In the genomic region with DNA sequence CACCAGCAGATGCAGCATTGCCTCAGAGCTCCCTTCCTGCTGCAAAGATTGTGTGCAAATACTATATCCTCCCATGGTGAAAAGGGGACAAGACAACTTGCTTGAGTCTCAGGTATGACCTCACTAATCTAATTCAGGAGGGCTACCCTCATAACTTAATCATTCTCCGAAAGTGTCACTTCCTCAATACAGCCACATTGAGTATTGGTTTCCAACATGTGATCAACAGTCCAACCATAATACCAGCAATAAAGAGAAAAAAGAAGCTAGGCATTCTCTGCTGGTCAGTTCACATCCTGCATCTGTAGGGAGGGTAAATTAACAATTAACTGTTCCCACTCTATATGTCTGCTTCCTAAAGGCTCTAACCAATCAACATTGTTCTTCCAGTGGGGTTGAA, we compare ENCODE assay signal across 23 mouse cellular contexts.
DNase-seq lines count a peak whose midpoint lies in the region; ATAC-seq and TF ChIP-seq lines count a peak whose summit lies in the region.
"Had no signal": no experiment of that assay in that cellular context is flagged by ENCODE, and none has a peak within 500 bp of the region (broad histone marks: within the 10 kb centered on the region; RNA-seq: fewer than 3 reads in every experiment).

No protein-coding gene starts in this region.

- DNase-seq in A20 (ENCODE audit: low read depth, low spot score), result peak; percentile 18
- DNase-seq in CH12.LX (ENCODE audit: extremely low read depth), result peak; percentile 93
- no peak for DNase-seq in cerebellum, adult 9-10 months
- DNase-seq in Muller cell, postnatal 12 days (ENCODE audit: inconsistent ontology term), result no peak
- DNase-seq in cerebellum, postnatal 36 days, result no peak
- DNase-seq: adrenal gland, adult 2 months; adrenal gland, adult 8-10 months; adrenal gland, postnatal 10 days; adrenal gland, postnatal 14 days; adrenal gland, postnatal 25 days; adrenal gland, postnatal 36 days; B cell, adult 2 months; cerebellum, adult 11 months; cerebellum, adult 11-12 months; cerebellum, adult 18-20 months; cerebellum, adult 2 months; cerebellum, adult 8-10 months; cerebellum, adult 9-11 months had no signal

- TF ChIP-seq RAD21 in CH12.LX (IDR thresholded peaks at IDR 0.05; ENCODE audit: low read depth, low read length), result peak; percentile 2

- H3K4me2 ChIP-seq in CH12.LX (ENCODE audit: insufficient read depth, low read depth, poor library complexity, severe bottlenecking), result no peak overlapping the region

- H3K36me3 ChIP-seq in CH12.LX (replicated peaks in 1 of 2; ENCODE audit: control insufficient read depth in 1 of 2, insufficient read depth in 1 of 2, low read length in 1 of 2), result no peaks in the 10 kb centered on the region
- H3K36me3 ChIP-seq: G1E had no signal

- H3K9me3 ChIP-seq in CH12.LX (replicated peaks; ENCODE audit: low read length), result no peaks in the 10 kb centered on the region
- H3K9me3 ChIP-seq: G1E had no signal

- peak; percentile 30; the same call in 1 of the 2 replicates for ATAC-seq in granulocyte monocyte progenitor cell, adult 5-6 weeks (replicated peaks; ENCODE audit: poor library complexity, severe bottlenecking)
- ATAC-seq: activated CD4-positive, CD25-positive, alpha-beta regulatory T cell, adult 4 months; CD4-positive, CD25-positive, alpha-beta regulatory T cell, adult 4 months; Patski had no signal

- no peak for TF ChIP-seq POLR2A in CH12.LX (IDR thresholded peaks at IDR 0.05; ENCODE audit: low read depth, low read length)

- no peak overlapping the region for H3K9ac ChIP-seq in CH12.LX (ENCODE audit: insufficient read depth, low read depth)

- 0 out of 4 replicates have a peak, but pooled peaks of 1 of the 2 experiments have one; percentile 0 for TF ChIP-seq CTCF in CH12.LX (conservative IDR thresholded peaks at IDR 0.05 in 1 of 2, IDR thresholded peaks at IDR 0.05 in 1 of 2; ENCODE audit: low read depth in 2 of 2, low read length in 2 of 2)

- H3K27me3 ChIP-seq in CH12.LX (replicated peaks), result no peaks in the 10 kb centered on the region
- H3K27me3 ChIP-seq: Patski had no signal

- TF ChIP-seq EP300 in CH12.LX (IDR thresholded peaks at IDR 0.05; ENCODE audit: low read length), result peak; percentile 100

- peak overlapping the region; percentile 87 for H3K27ac ChIP-seq in CH12.LX (ENCODE audit: insufficient read depth, low read depth)

- in situ Hi-C loops in CH12.LX (cut with MboI; ENCODE audit: low pct_ligation_motif_present, low pct_unique_long_range_greater_than_20kb, low sequenced_read_pairs), result no loop called here

- H3K4me3 ChIP-seq in CH12.LX (replicated peaks in 1 of 3; ENCODE audit: low read depth in 2 of 3, low read length in 2 of 3, poor library complexity in 1 of 3), result no peak overlapping the region

- no peaks in the 10 kb centered on the region for H3K79me2 ChIP-seq in CH12.LX (replicated peaks; ENCODE audit: control insufficient read depth, extremely low read depth, insufficient read depth, poor library complexity, severe bottlenecking)

- H3K4me1 ChIP-seq in CH12.LX (ENCODE audit: control insufficient read depth in 1 of 2, insufficient read depth in 2 of 2), result peaks cover 18 to 31% of the 10 kb centered on the region in 2 experiments

- dilution Hi-C loops in CH12.LX (cut with MboI; ENCODE audit: extremely low pct_ligation_motif_present, extremely low pct_unique_long_range_greater_than_20kb, low sequenced_read_pairs), result no loop called here

TF ChIP-seq in CH12.LX, 34 proteins besides CTCF, POLR2A, EP300 and RAD21:
- TF ChIP-seq HCFC1 (IDR thresholded peaks at IDR 0.05; ENCODE audit: low read depth, low read length), result peak; percentile 29; the same call in 1 of the 2 replicates
- TF ChIP-seq KAT2A (IDR thresholded peaks at IDR 0.05; ENCODE audit: insufficient replicate concordance, low read length), result no peak
- peak; percentile 78 for TF ChIP-seq SIN3A (IDR thresholded peaks at IDR 0.05; ENCODE audit: low read length)
- no peak for TF ChIP-seq CHD1 (IDR thresholded peaks at IDR 0.05; ENCODE audit: low read depth, low read length)
- TF ChIP-seq JUND (conservative IDR thresholded peaks at IDR 0.05; ENCODE audit: low read depth, low read length), result peak; percentile 97
- TF ChIP-seq MXI1 (IDR thresholded peaks at IDR 0.05; ENCODE audit: low read depth, low read length), result no peak
- peak; percentile 92 for TF ChIP-seq CHD2 (IDR thresholded peaks at IDR 0.05; ENCODE audit: low read length)
- TF ChIP-seq ZNF384 (IDR thresholded peaks at IDR 0.05; ENCODE audit: low read depth, low read length), result peak; percentile 74
- no peak for TF ChIP-seq ZMIZ1 (IDR thresholded peaks at IDR 0.05; ENCODE audit: low read depth, low read length)
- TF ChIP-seq IRF4 (IDR thresholded peaks at IDR 0.05; ENCODE audit: low read depth, low read length), result peak; percentile 99
- peak; percentile 97 for TF ChIP-seq RCOR1 (conservative IDR thresholded peaks at IDR 0.05; ENCODE audit: low read depth, low read length)
- peak; percentile 56; the same call in 1 of the 2 replicates for TF ChIP-seq MYC (IDR thresholded peaks at IDR 0.05; ENCODE audit: low read depth, low read length)
- TF ChIP-seq NRF1 (IDR thresholded peaks at IDR 0.05; ENCODE audit: low read depth, low read length), result no peak
- peak; percentile 82 for TF ChIP-seq MAX (IDR thresholded peaks at IDR 0.05; ENCODE audit: low read length)
- peak; percentile 75 for TF ChIP-seq USF2 (conservative IDR thresholded peaks at IDR 0.05; ENCODE audit: low read depth, low read length)
- TF ChIP-seq E2F4 (IDR thresholded peaks at IDR 0.05; ENCODE audit: insufficient replicate concordance, low read depth, low read length), result no peak
- 0 out of 2 replicates have a peak, but pooled peaks have one; percentile 46 for TF ChIP-seq TBP (conservative IDR thresholded peaks at IDR 0.05; ENCODE audit: low read depth, low read length)
- no peak for TF ChIP-seq ZKSCAN1 (IDR thresholded peaks at IDR 0.05; ENCODE audit: borderline replicate concordance, low read depth, low read length)
- no peak; the same call in 1 of the 2 replicates for TF ChIP-seq NELFE (IDR thresholded peaks at IDR 0.05; ENCODE audit: low read depth, low read length)
- TF ChIP-seq POLR2AphosphoS2 (IDR thresholded peaks at IDR 0.05; ENCODE audit: low read depth, low read length), result no peak
- TF ChIP-seq MAFK (IDR thresholded peaks at IDR 0.05; ENCODE audit: insufficient replicate concordance, low read length), result peak; percentile 82
- TF ChIP-seq ZC3H11A (IDR thresholded peaks at IDR 0.05; ENCODE audit: low read depth, low read length), result no peak
- peak; percentile 84 for TF ChIP-seq TCF12 (IDR thresholded peaks at IDR 0.05; ENCODE audit: low read depth, low read length)
- TF ChIP-seq MEF2A (IDR thresholded peaks at IDR 0.05; ENCODE audit: borderline replicate concordance, low read depth, low read length), result peak; percentile 100
- TF ChIP-seq MAZ (IDR thresholded peaks at IDR 0.05; ENCODE audit: low read depth, low read length), result peak; percentile 46; the same call in 1 of the 2 replicates
- peak; percentile 82 for TF ChIP-seq USF1 (IDR thresholded peaks at IDR 0.05; ENCODE audit: low read depth, low read length)
- no peak for TF ChIP-seq UBTF (IDR thresholded peaks at IDR 0.05; ENCODE audit: low read depth, low read length)
- peak; percentile 97 for TF ChIP-seq ETS1 (conservative IDR thresholded peaks at IDR 0.05; ENCODE audit: low read depth, low read length)
- TF ChIP-seq JUN (IDR thresholded peaks at IDR 0.05; ENCODE audit: insufficient read depth, low read depth, low read length), result peak; percentile 100
- TF ChIP-seq GABPA (IDR thresholded peaks at IDR 0.05; ENCODE audit: insufficient replicate concordance, low read depth, low read length), result no peak
- TF ChIP-seq SMC3 (IDR thresholded peaks at IDR 0.05; ENCODE audit: low read depth, low read length), result no peak; the same call in 1 of the 2 replicates
- peak; percentile 49 for TF ChIP-seq ELF1 (IDR thresholded peaks at IDR 0.05; ENCODE audit: low read depth, low read length)
- TF ChIP-seq BHLHE40 (IDR thresholded peaks at IDR 0.05; ENCODE audit: low read depth, low read length), result peak; percentile 77
- no peak for TF ChIP-seq PAX5 (IDR thresholded peaks at IDR 0.05; ENCODE audit: low read length)

Comparison
In these comparisons a context has a peak if more than half of its experiments do, and no peak if none do; other contexts are left out.
1. DNase-seq: peak in A20 (single experiment) and CH12.LX (single experiment); none in cerebellum, adult 9-10 months (single experiment), Muller cell, postnatal 12 days (single experiment) and cerebellum, postnatal 36 days (0 of 2).